Mouse (Mus musculus) common myeloid progenitor, adult 5-6 weeks (primary cell): ENCODE measurements at regions not wholly inside any gene's neighbourhood (a gene's known extent, or its start where the extent isn't known, plus 50 kb on each side); places are given as distances from the start of the nearest gene placed in this dataset.
A peak's percentile ranks its signal among the peaks of the same experiment; 100 is the strongest.

Experiments
- ATAC-seq: replicated peaks from 2 replicates; pipeline ENCODE4 v1.8.0; 2016; ENCODE audit warnings: low read depth, mild to moderate bottlenecking, moderate TSS enrichment, inconsistent platforms; ENCODE audit not compliant: poor library complexity, severe bottlenecking

DNA sequence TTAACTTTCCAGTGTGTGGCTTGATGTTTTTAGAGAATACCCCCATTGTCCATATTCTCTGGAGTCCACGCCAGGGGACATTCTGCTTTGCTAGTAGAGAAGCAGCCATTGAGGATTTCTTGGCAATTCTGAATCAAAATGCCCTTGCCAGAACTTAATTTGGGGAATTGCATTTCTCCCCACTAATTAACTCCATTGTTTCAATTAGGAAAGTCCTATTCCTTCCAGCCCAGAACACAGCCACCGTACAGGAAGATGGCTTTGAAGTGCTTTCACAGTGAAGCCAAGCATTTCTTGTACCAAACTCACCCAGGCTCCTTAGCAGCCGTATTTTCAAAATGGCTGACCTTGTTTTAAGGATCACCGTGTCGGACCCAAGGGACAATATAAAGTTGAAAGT, 399.4 kb downstream of the Vps13c start:
- no peak for ATAC-seq

DNA sequence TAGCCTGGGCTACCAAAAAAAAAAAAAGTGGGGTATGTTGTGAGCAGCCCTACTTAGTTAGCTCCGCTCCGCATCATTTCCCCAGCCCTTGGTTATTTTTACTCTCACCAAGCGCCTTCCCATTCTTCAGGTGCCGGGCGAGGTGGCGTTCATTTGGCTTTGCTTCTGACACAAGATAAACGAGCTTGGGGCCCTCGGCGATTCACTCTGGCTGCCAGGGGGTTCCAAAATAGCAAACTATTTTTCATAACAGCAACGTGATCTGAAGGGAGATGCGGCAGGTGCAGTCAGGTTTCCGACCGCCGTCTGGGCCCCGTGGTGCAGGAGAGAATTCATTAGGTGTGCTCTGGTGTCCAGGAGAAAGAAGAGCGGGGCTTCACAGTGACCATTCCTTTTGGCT, 403.6 kb upstream of the Rora start:
- ATAC-seq = no peak

DNA sequence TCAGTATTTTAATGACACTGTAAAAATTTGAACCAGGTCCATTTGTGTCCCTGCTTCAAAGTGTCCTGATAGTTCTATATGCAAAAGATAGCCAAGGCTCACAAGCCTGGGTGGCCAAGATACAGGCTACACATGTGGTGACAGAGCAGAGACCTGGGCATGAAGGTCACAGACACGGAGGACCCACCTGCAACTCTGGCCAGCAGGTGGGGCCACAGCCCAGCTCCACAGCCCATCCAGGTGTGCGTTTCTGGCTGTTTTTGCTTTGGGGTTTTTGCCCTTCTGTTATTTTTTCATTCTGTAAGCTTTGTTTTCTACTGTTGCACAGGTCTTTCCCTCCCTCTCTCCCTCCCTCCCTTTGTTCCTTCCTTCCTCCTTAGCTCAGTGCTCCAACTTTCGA, 399.4 kb upstream of the Rora start:
- no peak for ATAC-seq

DNA sequence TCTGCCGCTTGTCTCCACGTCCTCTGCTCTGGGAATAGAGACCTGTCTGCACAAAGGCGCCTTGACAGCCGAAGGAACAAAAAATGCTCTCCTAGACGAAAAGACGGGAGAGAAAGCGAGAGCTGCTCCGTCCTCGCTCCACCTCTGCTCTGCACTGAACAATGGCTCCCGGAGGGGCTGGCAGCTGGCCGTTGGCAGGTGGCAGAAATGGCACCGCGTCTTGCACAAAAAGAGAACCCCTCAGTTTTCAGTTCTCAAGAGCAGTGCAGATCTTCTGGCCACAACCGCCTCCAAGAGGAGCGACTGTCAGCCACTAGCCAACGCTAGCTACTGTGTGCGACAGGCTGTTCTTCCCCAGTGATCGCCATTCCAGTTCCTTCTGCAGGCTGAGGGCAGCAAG, 385.0 kb upstream of the Rora start:
- no peak for ATAC-seq

DNA sequence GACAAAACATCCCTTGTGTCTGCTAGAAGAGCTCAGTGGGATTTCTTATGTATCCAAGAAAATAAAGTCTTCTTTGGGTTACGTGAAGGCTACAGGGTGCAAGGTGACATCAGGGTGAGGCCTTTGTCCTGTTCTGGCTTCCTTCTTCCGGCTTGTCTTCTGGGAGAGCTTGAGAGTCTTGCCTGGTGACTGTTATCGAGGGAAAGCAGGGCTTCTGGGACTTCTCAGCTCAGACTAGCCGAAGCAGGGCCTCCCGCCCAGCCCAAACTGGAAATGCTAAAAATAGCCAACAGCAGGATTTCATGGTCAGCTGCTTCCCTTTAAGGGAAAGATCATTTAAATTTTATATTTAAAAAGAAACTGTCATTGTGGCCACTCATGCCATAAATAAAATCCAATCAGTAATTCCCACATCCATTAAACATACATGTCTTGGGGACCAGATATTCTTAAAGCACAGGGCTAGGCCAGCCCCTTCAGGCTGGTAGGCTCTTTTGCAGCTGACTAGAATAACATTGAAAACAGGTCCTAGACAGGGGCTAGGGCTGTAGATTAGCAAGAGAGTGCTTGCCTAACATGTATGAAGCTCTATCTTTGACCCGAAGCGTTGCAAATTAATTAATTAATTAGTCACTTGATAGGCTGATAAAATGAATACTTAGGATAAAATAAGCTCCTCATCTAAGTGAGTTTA, 351.2 kb upstream of the Rora start:
- ATAC-seq = no peak

DNA sequence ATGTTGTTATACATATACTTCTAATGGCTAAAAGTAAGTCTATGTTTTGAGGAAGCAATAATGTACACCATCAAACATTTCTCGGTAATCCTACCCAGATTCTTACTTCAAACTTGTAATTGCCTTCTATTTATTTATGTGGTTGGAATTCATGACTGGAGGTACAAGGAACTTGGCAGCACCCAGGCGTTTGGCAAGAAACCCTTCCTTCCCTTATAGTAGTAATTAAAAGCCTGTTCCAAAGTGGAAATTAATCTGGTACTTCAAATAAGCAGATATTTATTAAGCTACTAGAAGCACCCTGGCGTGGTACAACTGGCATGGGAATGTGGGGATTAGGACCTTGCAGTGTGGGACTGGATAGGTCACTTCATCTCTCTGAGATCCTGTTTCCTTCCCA, 322.9 kb upstream of the Rora start:
- no peak for ATAC-seq

DNA sequence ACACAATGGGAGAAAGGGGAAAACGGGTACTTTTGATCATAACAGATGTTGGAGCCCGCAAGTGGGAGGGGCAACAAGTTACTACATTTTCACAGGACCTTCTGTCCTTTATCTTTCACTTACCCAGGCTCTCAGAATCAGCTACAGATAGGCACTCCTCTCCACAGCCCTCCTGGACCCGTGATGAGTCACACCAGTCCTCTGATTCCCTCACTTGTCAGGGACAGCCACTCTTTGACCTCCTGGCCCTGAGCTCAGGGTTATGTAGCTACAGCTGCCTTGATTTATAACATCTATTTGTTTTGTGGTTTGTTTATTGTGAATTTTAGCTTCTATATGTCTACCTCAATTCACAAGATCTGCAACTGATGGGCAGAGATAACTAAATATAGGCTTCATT, 312.7 kb upstream of the Rora start:
- ATAC-seq = no peak

DNA sequence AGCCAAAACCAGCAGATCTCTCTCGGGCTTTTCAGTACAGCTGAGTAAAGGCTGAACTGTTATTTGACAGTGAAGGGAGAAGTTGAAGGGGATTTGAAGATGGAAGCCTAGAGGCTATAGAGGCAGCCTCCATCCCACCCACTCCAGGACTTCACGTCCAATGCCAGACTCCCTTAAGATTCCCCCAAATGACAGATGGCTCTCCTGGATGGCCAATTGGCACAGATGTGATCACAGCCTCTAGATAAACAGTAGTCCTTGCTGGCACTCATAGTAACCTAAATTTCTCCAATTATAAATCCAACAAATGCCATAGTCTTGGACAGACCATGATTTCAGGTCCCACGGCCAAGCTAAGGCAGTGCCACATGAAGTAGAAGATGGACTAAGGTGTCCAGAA, 312.1 kb upstream of the Rora start:
- no peak for ATAC-seq

DNA sequence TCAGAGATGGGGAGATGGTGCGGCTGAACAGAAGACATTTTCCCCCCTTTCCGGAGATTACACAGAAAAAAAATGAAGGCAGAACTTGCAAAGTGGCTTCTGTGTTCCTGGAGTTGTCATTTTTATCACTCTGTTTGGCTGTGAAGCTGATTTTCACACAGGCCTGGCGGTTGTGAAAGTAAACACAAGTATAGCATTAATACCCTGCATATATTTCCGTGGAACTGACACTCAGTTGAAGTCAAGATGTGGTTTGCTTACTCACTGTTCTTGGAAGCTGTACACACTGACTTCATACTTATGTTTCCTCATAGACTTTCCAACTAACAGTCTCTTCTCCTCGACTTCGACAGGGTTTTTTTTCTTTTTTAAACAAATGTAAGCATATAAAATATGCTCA, 306.2 kb upstream of the Rora start:
- 0 out of 2 replicates have a peak, but pooled peaks have one; percentile 36 for ATAC-seq

DNA sequence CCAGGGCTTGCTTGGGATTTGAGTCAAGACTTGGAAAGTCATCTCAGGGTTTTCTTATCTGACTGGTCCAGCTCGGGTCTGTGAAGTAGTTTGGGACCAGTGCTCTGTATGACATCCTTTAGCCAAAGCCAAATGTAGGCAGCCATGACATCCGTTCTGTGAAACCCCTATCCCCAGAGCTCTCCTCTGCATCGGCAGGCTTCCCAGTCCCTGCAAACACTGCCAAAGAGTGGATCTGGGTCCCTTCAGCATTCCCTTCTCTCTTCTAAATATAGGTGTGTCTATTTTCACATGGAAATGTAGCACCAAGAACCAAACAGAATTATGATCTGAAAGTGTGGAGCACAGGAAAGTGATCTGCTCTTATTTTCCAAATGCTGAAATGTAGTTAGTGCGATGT, 302.1 kb upstream of the Rora start:
- ATAC-seq = no peak

DNA sequence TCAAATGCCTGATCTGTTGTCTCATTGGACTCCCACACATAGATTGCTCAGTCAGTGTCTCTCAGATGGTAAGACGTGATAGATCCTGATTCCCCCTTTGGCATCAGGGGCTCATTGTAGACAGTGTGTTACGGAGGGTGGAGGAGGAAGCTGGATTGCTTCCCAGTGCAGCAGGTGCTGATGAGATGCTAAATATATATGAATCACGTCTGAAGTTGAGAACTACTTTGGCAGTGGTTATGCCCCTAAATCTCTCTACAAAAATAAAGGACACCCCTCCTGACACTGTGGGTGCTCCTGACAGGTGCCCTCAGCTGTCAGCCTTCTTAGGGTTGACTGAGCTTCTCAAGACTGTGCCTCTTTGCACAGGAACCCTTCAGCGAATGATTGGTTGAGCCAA, 299.1 kb upstream of the Rora start:
- ATAC-seq = no peak

DNA sequence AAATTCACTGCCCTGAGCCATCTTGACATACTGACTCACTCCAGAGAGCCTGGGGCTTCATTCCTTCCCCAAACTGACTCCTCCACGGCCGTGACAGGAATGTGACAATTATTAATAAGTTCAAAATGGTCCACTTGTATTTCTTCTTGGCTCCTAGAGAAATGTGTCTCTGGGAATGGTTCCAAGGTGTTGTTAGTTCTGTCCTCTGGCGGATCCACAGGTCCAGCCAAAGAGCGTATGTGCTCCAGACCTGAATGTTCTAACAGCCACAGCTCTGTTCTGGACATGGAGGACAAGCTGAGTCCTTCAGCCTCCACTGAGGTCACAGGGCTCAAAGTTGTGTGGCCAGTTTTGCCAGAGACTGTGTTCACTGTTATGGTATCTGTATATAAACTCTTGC, 297.5 kb upstream of the Rora start:
- ATAC-seq = no peak

DNA sequence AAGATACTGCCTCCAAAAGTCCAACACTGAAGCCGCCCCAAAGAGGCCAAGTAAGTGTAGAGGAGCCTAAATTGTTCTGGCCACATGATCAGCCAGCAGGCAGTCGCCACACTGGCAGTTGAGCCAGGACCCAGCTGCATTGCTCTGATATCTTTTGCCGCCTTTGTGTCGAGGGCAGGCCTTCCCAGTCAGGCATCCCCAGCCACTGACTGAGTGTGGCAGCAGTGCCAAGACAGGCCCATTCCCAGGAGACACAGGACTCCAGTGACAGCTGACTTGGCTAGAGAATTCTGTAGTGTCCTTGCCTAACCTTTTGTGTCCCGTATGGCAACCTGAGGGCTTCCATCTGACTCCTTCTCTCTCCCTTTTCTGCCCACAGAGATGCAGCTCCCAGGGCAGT, 296.4 kb upstream of the Rora start:
- ATAC-seq = no peak

DNA sequence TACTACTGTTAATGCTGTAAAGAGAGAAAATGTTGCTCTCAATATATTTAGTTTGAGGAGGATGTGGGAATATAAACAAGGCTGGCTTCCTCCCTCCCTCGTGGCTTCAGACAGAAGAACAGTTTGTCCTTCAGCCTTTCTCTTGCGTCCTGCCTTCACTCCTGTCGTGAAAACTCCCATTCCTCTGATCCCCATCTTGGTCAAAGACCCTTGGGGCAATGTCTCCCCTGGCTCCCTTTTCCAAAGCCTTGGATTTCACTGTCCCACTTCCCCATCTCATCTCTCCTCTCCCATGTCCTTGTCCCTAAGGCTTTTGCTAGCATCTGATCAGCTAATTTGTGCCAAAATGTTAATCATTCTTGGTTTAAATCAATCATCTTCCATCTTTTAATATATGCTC, 286.6 kb upstream of the Rora start:
- ATAC-seq = no peak

DNA sequence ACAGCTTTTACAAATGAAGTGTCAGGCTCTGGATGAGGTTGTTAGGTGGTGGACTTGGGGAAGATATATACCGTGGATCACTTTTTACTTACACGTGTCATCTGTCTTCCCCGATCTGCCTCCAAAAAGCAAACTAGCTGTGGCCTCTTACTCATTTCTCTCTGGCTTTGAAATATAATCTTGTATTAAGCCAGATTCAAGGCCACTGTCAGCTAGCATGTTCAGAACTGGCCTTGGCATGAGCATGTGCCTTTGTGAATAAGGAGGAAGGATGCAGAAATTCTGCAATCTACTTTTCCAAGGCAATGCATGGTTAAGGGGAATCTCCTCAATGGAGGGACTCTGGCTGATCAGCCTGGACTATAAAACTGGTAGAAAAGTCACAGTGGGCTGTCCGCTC, 286.0 kb upstream of the Rora start:
- no peak for ATAC-seq

DNA sequence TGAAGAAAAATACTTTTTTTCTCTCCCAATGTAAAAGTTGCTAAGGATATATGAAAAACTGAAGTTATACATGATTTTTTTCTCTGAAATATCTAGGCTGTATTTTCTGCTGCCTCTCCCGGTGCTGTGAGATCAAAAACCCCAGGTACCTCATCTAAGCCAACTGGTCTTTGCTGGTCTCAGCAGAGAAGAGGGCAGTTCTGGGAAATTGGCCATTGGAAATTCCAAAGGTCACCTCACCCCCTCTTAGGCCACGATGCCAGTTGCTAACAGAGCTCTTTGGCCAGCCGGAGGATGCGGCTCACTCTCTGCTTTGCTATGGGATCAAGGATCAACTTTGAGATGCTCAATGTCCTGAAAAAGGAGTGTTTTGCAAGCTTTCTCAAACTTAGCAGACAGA, 280.9 kb upstream of the Rora start:
- no peak for ATAC-seq

DNA sequence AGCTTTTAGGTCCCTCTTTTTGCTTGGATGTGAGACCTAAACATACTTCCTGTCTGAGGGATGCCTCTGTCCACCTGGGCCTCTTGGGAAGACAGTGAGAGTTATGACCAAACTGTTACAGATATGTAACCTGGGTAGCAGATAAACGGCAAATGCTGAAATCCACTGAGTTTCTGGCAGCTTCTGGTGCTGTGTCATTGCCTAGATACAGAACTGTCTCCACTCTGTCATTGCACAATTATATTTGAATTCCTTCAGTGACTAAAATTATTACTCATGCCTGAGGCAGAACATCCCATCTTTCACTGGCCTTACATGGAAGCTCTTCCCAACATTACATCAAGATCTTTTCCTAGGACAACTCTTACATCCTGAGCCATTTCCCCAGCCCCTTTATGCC, 277.4 kb upstream of the Rora start:
- ATAC-seq = no peak

DNA sequence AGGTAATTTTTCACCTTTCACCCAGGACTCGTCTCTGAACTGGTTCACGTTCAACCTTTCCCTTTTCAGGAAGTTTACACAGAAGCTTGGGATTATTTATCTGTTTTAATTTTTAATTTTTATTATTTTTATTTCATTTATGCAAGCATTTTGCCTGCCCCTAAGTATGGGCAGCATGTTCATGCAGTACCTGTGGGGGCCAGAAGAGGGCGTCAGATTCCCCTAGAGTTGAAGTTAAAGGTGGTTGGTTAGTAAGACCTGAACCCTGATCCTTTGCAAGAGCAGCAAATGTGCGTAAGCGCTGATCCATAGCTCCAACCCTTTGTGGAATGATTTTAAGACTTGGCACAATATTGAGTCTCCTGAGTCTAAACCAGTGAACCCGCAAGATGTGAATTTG, 271.7 kb upstream of the Rora start:
- ATAC-seq = no peak

DNA sequence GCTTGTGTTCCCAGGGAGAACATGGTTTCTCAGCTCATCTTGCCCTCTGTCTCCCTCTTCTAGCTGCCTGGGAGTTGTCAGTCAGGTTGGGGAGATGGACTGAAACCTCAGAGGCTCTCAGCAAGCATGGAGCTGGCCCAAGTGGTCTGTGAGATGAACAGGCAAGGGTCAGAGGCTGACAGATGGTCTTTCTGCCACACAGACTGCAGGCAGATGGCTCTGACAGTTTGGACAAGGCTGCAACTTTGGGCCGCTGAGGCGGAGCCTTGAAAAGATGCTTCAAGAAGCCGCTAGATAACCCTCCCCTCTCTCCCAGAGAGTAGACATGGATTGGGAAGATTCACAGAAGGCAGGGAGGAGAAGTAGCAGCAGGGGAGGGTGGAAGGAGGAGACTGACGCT, 252.7 kb upstream of the Rora start:
- ATAC-seq = no peak

DNA sequence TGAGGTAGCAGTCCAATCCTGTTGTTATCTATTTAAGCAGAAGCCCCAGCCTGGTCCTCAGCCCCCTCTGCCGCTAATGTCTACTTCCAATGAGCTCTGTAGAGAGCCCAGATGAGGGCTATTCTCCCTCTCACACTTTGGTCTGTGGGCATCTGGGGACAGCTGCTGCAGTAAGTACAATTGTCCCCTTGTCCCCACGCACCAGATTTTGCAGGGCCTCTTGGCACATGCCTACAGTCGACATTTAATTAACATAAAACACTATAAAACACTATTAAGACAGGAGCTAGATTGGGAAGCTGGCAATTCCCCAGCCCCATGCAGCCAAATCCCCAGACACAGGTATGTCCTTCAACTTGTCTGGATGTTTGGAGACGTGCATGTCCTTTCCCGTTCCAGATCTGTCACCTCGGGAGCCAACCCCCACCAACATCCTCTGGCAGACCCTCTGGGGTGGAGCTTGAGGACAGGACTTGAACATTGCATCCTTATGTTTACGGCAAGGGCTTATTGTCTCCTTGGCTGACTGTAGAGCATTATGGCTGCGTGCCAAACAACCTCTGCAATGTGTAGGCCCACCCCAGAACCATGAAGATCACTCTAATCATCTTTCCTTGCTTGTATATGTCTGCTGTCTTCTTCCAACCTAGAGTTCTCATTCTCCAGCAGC, 251.3 kb upstream of the Rora start:
- no peak for ATAC-seq

DNA sequence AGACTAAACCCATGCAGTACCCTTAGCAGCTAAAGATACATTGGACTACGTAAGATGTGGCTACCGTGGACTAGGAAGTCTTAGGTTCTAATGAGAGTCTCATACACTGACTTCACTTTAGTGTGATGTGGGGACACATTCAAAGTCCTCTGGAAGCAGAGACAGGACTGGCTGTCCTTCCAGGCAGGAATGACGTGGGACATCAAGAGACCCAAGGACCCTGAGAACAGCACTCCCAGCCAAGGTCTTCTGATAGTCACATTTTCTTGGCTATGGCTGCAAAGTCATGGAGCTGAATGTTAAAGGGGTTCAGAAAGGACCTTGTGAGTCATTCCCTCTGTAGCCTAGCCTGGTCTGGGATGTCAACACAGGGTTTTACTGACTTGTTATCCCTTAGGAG, 250.6 kb upstream of the Rora start:
- ATAC-seq = no peak

DNA sequence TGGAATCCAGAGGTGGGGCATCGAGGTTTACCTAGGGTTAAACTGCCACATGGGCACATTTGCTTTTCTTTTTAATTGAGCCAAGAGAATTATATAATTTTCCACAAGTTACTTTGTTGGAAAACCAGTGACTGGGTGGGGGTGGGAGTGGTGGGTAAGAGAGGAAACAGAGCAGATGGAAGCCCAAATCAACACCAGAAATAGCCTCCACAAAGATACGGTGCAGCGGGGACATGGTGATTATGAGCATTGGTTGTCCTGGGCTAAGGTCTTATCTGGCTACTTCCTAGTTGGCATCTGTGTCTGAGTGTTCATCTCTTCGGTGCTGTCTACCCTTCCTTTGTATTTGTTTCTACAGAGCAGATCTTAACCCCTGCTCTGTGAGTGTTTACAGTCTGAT, 250.1 kb upstream of the Rora start:
- ATAC-seq = no peak
